Mouse (Mus musculus) lung, postnatal 0 days (tissue): Measurements from ENCODE around the gene Trp53bp2. TPM values are rescaled to one million over a fixed set of nuclear protein-coding genes. Genes with fewer than 3 reads are reported as not detected.
A peak's percentile ranks its signal among the peaks of the same experiment; 100 is the strongest.

ENCODE experiments used
- ATAC-seq: fragments of 200-750 bp; cut with Nextera tagmentation; 2 replicates; pipeline ENCODE4 v1.8.0; 2017; ENCODE audit warnings: moderate library complexity
- DNase-seq: peaks from one replicate; pipeline ENCODE4 v3.0.0-alpha.2; 2016; ENCODE audit warnings: low spot score
- H3K27ac ChIP-seq: fragments of 300-500 bp; sonication (generic); 2 replicates; pipeline ENCODE4 v1.5.1; 2014; ENCODE audit warnings: antibody characterized with exemption, mild to moderate bottlenecking, low read length, mixed read lengths
- H3K27me3 ChIP-seq: fragments of 300-500 bp; sonication (generic); replicated peaks from 2 replicates; pipeline ENCODE4 v1.6.1; 2014; ENCODE audit warnings: low read length, mixed read lengths; ENCODE audit not compliant: insufficient read depth
- H3K36me3 ChIP-seq: fragments of 300-500 bp; sonication (generic); 2 replicates; pipeline ENCODE4 v1.6.1; 2014; ENCODE audit warnings: low read length, mixed read lengths; ENCODE audit not compliant: insufficient read depth
- H3K4me1 ChIP-seq: fragments of 300-500 bp; sonication (generic); 2 replicates; pipeline ENCODE4 v1.6.1; 2014; ENCODE audit warnings: antibody characterized with exemption, low read depth, low read length, mixed read lengths; ENCODE audit not compliant: insufficient read depth
- H3K4me2 ChIP-seq: fragments of 300-500 bp; sonication (generic); replicated peaks from 2 replicates; pipeline ENCODE4 v1.6.1; 2014; ENCODE audit warnings: low read depth, mild to moderate bottlenecking, low read length, moderate library complexity, mixed read lengths
- H3K4me3 ChIP-seq: fragments of 300-500 bp; sonication (generic); 2 replicates; pipeline ENCODE4 v1.5.1; 2014; ENCODE audit warnings: low read depth, low read length
- H3K9ac ChIP-seq: fragments of 300-500 bp; sonication (generic); replicated peaks from 2 replicates; pipeline ENCODE4 v1.6.1; 2014; ENCODE audit warnings: low read depth, mild to moderate bottlenecking
- H3K9me3 ChIP-seq: fragments of 300-500 bp; sonication (generic); 2 replicates; pipeline ENCODE4 v1.6.1; 2016; ENCODE audit warnings: low read length, mixed read lengths
- CTCF ChIP-seq: IDR thresholded peaks from 2 replicates; pipeline ENCODE4 v1.5.1; 2016; ENCODE audit warnings: antibody characterized with exemption, mild to moderate bottlenecking
- EP300 ChIP-seq: IDR thresholded peaks from 2 replicates; pipeline ENCODE4 v1.6.1; 2016; ENCODE audit warnings: antibody characterized with exemption, mild to moderate bottlenecking, control low read depth
- WGBS: fragments of 180-500 bp; shearing (Covaris S2); extraction: QIAGEN DNeasy Blood & Tissue Kit; methylation state at CpG from one replicate; pipeline ENCODE4 v1.1.7; 2014; 5-methylcytosine and 5-hydroxymethylcytosine counted together
- polyA plus RNA-seq: library from polyadenylated mRNA; unstranded; fragments of >200 nt; fragmentation: Nextera tagmentation; extraction: Ambion mirVana; gene quantifications from 2 replicates; pipeline ENCODE4 v1.2.1, GENCODE M21; 2015

Gene Trp53bp2
- polyA plus RNA-seq, 1 experiment from 2014 or later: 27.0 TPM

DNA sequence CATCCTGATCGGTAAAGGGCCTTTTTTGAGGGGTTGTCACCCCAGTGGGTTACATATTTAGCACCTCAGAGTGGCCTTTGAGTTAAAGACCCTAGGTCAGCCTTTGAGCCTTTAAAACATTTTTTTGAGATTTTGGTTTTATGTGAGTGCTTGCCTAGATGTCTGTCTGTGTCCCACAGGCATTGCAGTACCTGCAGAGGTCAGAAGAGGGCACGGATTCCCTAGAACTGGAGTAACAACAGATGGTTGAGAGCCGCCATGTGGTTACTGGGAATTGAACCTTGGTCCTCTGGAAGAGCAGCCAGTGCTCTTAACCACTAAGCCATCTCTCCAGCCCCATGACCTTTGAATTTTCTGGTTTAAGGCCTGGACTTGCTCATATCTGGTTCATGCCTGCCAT, 27.6 kb upstream of the Trp53bp2 start:
- no peak overlapping the region for H3K27ac ChIP-seq
- H3K4me3 ChIP-seq: no peak overlapping the region
- no peak for ATAC-seq
- no peaks in the 10 kb centered on the region for H3K36me3 ChIP-seq
- WGBS: 77% methylated on average over 3 of the region's 3 CpGs
- no peaks in the 10 kb centered on the region for H3K9me3 ChIP-seq
- no peak for DNase-seq
- no peak for TF ChIP-seq EP300
- peak; percentile 51 for TF ChIP-seq CTCF
- no peak overlapping the region for H3K4me2 ChIP-seq
- H3K4me1 ChIP-seq: no peaks in the 10 kb centered on the region
- H3K9ac ChIP-seq: no peak overlapping the region
- no peaks in the 10 kb centered on the region for H3K27me3 ChIP-seq

- 69% methylated on average over 9 of the region's 9 CpGs for WGBS
- TF ChIP-seq CTCF: no peak
- no peak for TF ChIP-seq EP300
- H3K36me3 ChIP-seq: no peaks in the 10 kb centered on the region
- no peak overlapping the region for H3K4me3 ChIP-seq
- peak; percentile 17 for DNase-seq
- no peak overlapping the region for H3K9ac ChIP-seq
- no peak overlapping the region for H3K27ac ChIP-seq
- H3K4me2 ChIP-seq: no peak overlapping the region
- ATAC-seq: peak; percentile 44; the same call in 1 of the 2 replicates
- H3K4me1 ChIP-seq: no peaks in the 10 kb centered on the region
- H3K9me3 ChIP-seq: no peaks in the 10 kb centered on the region
- H3K27me3 ChIP-seq: no peaks in the 10 kb centered on the region
These were observed 25.9 kb upstream of the Trp53bp2 start for GRCm38 (mm10) chr1:182383096-182383495.

DNA sequence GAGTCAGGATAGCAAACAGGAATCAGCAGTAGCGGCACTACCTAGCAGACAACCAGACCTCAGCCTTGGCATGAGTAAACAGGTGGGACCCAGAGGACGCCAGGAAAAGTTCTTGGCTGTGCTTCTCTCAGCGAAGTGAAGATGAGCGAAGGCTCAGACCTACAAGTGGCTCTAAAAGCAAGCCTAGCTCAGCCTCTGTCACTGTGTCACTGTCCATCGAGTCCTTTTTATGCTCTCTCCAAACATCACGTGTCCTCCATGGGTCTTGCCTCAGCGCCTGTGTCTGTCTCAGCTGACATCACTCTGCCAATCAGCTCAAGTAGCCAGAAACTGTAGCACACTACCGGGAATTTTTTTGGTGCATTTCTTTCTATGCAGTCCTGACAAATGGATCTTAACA, 22.5 kb upstream of the Trp53bp2 start:
- no peaks in the 10 kb centered on the region for H3K27me3 ChIP-seq
- 0 out of 2 replicates have a peak, but pooled peaks cover 2% of the 10 kb centered on the region for H3K4me1 ChIP-seq
- H3K4me2 ChIP-seq: no peak overlapping the region
- WGBS: 81% methylated on average over 8 of the region's 8 CpGs
- no peak for DNase-seq
- no peak overlapping the region for H3K9ac ChIP-seq
- H3K4me3 ChIP-seq: no peak overlapping the region
- no peak for ATAC-seq
- TF ChIP-seq EP300 (no peak), CTCF (no peak)
- H3K36me3 ChIP-seq: no peaks in the 10 kb centered on the region
- no peak overlapping the region for H3K27ac ChIP-seq
- H3K9me3 ChIP-seq: no peaks in the 10 kb centered on the region

DNA sequence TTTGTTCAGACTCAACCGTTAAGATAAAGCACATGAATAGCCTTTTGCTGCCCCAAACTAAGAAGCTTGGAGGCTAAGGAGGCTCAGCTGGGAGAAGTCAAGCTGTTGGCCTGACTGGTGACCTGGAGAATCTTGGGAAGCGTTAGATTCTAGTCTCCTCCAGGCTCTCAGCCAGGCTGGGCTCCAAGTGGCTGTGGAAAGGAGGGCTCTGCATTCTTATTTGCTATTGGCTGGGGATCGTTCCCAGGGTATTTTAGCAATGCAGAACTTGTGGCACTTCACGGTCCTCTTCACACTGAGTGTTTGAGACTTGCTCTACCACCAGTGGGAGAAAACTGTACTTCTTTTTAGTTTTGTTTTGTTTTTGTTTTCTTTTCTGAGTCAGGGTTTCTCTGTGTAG, 20.2 kb upstream of the Trp53bp2 start:
- 21% methylated on average over 4 of the region's 4 CpGs for WGBS
- peak; percentile 85 for DNase-seq
- H3K4me2 ChIP-seq: no peak overlapping the region
- no peak overlapping the region for H3K9ac ChIP-seq
- no peaks in the 10 kb centered on the region for H3K9me3 ChIP-seq
- H3K27me3 ChIP-seq: no peaks in the 10 kb centered on the region
- H3K36me3 ChIP-seq: no peaks in the 10 kb centered on the region
- TF ChIP-seq EP300 (peak; percentile 82), CTCF (no peak)
- H3K27ac ChIP-seq: peak overlapping the region; percentile 47
- ATAC-seq: peak; percentile 96
- H3K4me1 ChIP-seq: 0 out of 2 replicates have a peak, but pooled peaks cover 2% of the 10 kb centered on the region
- no peak overlapping the region for H3K4me3 ChIP-seq

DNA sequence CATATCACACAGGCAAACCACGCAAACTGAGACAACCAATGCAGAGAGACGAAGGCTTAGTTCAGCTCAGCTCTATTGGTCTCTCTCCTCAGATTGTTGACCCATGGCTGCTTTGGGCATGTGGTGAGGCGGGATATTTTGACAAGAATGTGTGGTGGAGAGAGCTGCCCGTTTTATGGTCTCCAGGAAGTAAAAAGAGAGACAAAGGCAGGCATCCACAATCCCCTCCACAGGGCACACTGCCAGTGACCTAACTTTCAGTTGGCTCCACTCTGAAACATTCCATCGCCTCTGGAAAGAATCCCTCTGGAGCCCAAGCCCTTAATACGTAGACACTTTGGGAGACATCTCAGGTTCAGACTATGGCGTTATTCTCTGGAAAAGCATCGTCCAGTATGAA, 10.8 kb upstream of the Trp53bp2 start:
- Histone ChIP-seq H3K36me3 (no peaks in the 10 kb centered on the region), H3K4me2 (no peak overlapping the region), H3K4me1 (no peaks in the 10 kb centered on the region; the same call in none of the 2 replicates), H3K9me3 (no peaks in the 10 kb centered on the region), H3K27ac (peak overlapping the region; percentile 69), H3K9ac (no peak overlapping the region), H3K4me3 (no peak overlapping the region), H3K27me3 (no peaks in the 10 kb centered on the region)
- WGBS: 33% methylated on average over 8 of the region's 8 CpGs
- TF ChIP-seq CTCF (no peak), EP300 (no peak)
- DNase-seq (peak; percentile 58), ATAC-seq (peak; percentile 30)

- no peaks in the 10 kb centered on the region for H3K27me3 ChIP-seq
- 17% methylated on average over 3 of the region's 3 CpGs for WGBS
- H3K36me3 ChIP-seq: no peaks in the 10 kb centered on the region
- no peaks in the 10 kb centered on the region for H3K9me3 ChIP-seq
- H3K9ac ChIP-seq: no peak overlapping the region
- TF ChIP-seq CTCF: no peak
- peak; percentile 99 for TF ChIP-seq EP300
- DNase-seq (peak; percentile 84), ATAC-seq (peak; percentile 91)
- H3K4me1 ChIP-seq: no peaks in the 10 kb centered on the region; the same call in none of the 2 replicates
- H3K4me2 ChIP-seq: no peak overlapping the region
- no peak overlapping the region for H3K4me3 ChIP-seq
- peak overlapping the region; percentile 69 for H3K27ac ChIP-seq
These were observed 10.2 kb upstream of the Trp53bp2 start for GRCm38 (mm10) chr1:182398780-182399179.

DNA sequence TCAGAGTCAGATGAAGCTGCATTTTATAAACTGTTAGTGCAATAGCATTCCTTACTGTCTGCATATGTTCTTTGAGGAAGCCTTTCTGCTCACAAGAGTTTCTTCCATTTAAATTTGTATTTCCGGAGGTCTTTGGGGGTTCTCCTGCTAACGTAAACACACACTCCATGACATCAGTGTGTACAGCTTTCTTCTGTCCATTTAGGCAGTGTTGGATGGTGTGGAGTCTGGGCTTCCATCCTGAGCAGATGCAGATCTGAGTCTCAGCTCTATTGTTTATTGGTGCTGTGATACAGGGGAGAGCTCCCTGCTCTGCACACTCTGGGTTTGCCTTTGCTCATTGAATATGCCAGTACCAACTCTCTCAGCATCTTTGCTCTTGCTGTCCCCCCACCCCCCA, 9.8 kb upstream of the Trp53bp2 start:
- H3K36me3 ChIP-seq: no peaks in the 10 kb centered on the region
- TF ChIP-seq CTCF (no peak), EP300 (no peak)
- ATAC-seq: no peak

More for the DNA sequence above, 9.8 kb upstream of the Trp53bp2 start:
- DNase-seq: no peak
- 35% methylated on average over 2 of the region's 2 CpGs for WGBS
- Histone ChIP-seq H3K4me3 (no peak overlapping the region), H3K9me3 (no peaks in the 10 kb centered on the region), H3K4me2 (no peak overlapping the region), H3K4me1 (no peaks in the 10 kb centered on the region; the same call in none of the 2 replicates), H3K27ac (peak overlapping the region; percentile 69), H3K27me3 (no peaks in the 10 kb centered on the region), H3K9ac (no peak overlapping the region)
